Comparison of ENCODE assay signal across 22 mouse cellular contexts in genomic region chr15:17933875-17934274, GRCm38 (mm10).
DNase-seq lines count a peak whose midpoint lies in the region; TF ChIP-seq lines count a peak whose summit lies in the region.
"Had no signal": no experiment of that assay in that cellular context is flagged by ENCODE, and none has a peak within 500 bp of the region (broad histone marks: within the 10 kb centered on the region; RNA-seq: fewer than 3 reads in every experiment).

No protein-coding gene starts in this region.

- H3K4me1 ChIP-seq in testis, adult 2 months (ENCODE audit: control insufficient read depth, insufficient read depth, low read length) = no peaks in the 10 kb centered on the region
- H3K4me1 ChIP-seq: embryonic facial prominence, embryonic 10.5 days; embryonic facial prominence, embryonic 12.5 days; forebrain, embryonic 13.5 days; forebrain, embryonic 15.5 days had no signal

- H3K4me3 ChIP-seq in testis, adult 2 months (ENCODE audit: control insufficient read depth, low read depth, low read length) = peak overlapping the region; percentile 90
- H3K4me3 ChIP-seq: embryonic facial prominence, embryonic 10.5 days; embryonic facial prominence, embryonic 12.5 days; forebrain, embryonic 13.5 days; forebrain, embryonic 15.5 days had no signal

- no peaks in the 10 kb centered on the region for H3K36me3 ChIP-seq in testis, adult 2 months (ENCODE audit: control insufficient read depth, insufficient read depth, low read length)
- H3K36me3 ChIP-seq: embryonic facial prominence, embryonic 10.5 days; embryonic facial prominence, embryonic 12.5 days; forebrain, embryonic 15.5 days; G1E had no signal

- no peak for TF ChIP-seq CTCF in testis, adult 2 months (IDR thresholded peaks at IDR 0.05; ENCODE audit: control insufficient read depth, insufficient read depth, insufficient replicate concordance, low read depth, low read length)

- DNase-seq in cerebellum, postnatal 10 days = peak; percentile 10 to 16
- DNase-seq in cerebellum, postnatal 4 days (ENCODE audit: low spot score in 2 of 2) = no peak
- DNase-seq in testis, postnatal 10 days (ENCODE audit: low spot score) = no peak
- peak; percentile 28 for DNase-seq in testis, postnatal 14 days (ENCODE audit: low spot score)
- no peak for DNase-seq in left cerebral cortex, adult 8-10 months (ENCODE audit: low spot score in 2 of 2)
- DNase-seq: adrenal gland, adult 8-10 months; adrenal gland, postnatal 14 days; adrenal gland, postnatal 36 days; B cell, adult 2 months; cerebellum, adult 11-12 months; cerebellum, adult 2 months; cerebellum, adult 9-10 months; cerebellum, postnatal 36 days; forebrain, postnatal 0 days had no signal

- peak overlapping the region; percentile 91 for H3K27ac ChIP-seq in testis, adult 2 months (ENCODE audit: control insufficient read depth, insufficient read depth, low read depth, low read length)
- H3K27ac ChIP-seq: embryonic facial prominence, embryonic 10.5 days; embryonic facial prominence, embryonic 12.5 days; forebrain, embryonic 13.5 days; forebrain, embryonic 15.5 days had no signal

- TF ChIP-seq POLR2A in testis, adult 2 months (IDR thresholded peaks at IDR 0.05; ENCODE audit: control insufficient read depth, low read depth, low read length) = peak; percentile 73

- no peaks in the 10 kb centered on the region for H3K27me3 ChIP-seq in testis, adult 2 months (ENCODE audit: control insufficient read depth, insufficient read depth, low read length)
- H3K27me3 ChIP-seq: CH12.LX; embryonic facial prominence, embryonic 12.5 days; forebrain, embryonic 13.5 days; forebrain, embryonic 15.5 days; Patski had no signal

Comparison
In these comparisons a context has a peak if more than half of its experiments do, and no peak if none do; other contexts are left out.
1. DNase-seq: peak in cerebellum, postnatal 10 days (2 of 2) and testis, postnatal 14 days (single experiment); none in cerebellum, postnatal 4 days (0 of 2), testis, postnatal 10 days (single experiment) and left cerebral cortex, adult 8-10 months (0 of 2).